22 mouse cellular contexts compared by ENCODE assay signal in genomic region chr2:125211831-125212510, GRCm38 (mm10). TPM values are rescaled to one million over a fixed set of nuclear protein-coding genes. Genes with fewer than 3 reads are reported as not detected.
A peak's percentile ranks its signal among the peaks of the same experiment; 100 is the strongest.
DNase-seq lines count a peak whose midpoint lies in the region; ATAC-seq and TF ChIP-seq lines count a peak whose summit lies in the region.
"Had no signal": no experiment of that assay in that cellular context is flagged by ENCODE, and none has a peak within 500 bp of the region (broad histone marks: within the 10 kb centered on the region; RNA-seq: fewer than 3 reads in every experiment).

No protein-coding gene starts in this region.

- intact Hi-C loops in heart, adult 2 months (cut with DNase I): loop anchor here (5.0 kb wide), 1 partner anchor 1900 kb away; no protein-coding TSS in a partner anchor

- peak; percentile 16 for DNase-seq in adrenal gland, postnatal 10 days
- no peak for DNase-seq in adrenal gland, postnatal 36 days
- peak; percentile 64 for DNase-seq in heart, adult 11 months
- DNase-seq in heart, adult 2 months: no peak
- no peak for DNase-seq in lung, postnatal 36 days
- DNase-seq in NIH3T3 (ENCODE audit: low read depth): peak; percentile 46
- DNase-seq: cerebellum, postnatal 36 days; gastrocnemius, adult 2 months; kidney, adult 2 months; kidney, postnatal 14 days; liver, postnatal 0 days had no signal

- TF ChIP-seq EP300 in heart, adult 2 months (IDR thresholded peaks at IDR 0.05; ENCODE audit: insufficient read depth, low read depth, low read length): no peak

- H3K36me3 ChIP-seq in heart, adult 2 months (ENCODE audit: control insufficient read depth, insufficient read depth, low read length): no peaks in the 10 kb centered on the region
- H3K36me3 ChIP-seq in lung, embryonic 16.5 days (ENCODE audit: control insufficient read depth, insufficient read depth, low read length): no peaks in the 10 kb centered on the region
- no peaks in the 10 kb centered on the region for H3K36me3 ChIP-seq in neural tube, embryonic 15.5 days
- H3K36me3 ChIP-seq: embryonic facial prominence, embryonic 13.5 days; G1E had no signal

- no peak overlapping the region for H3K4me2 ChIP-seq in lung, embryonic 16.5 days (ENCODE audit: low read depth, low read length)
- no peak overlapping the region for H3K4me2 ChIP-seq in neural tube, embryonic 15.5 days
- H3K4me2 ChIP-seq: embryonic facial prominence, embryonic 13.5 days had no signal

- H3K9me3 ChIP-seq in lung, embryonic 16.5 days (ENCODE audit: control insufficient read depth, low read length): no peaks in the 10 kb centered on the region
- no peaks in the 10 kb centered on the region for H3K9me3 ChIP-seq in neural tube, embryonic 15.5 days (replicated peaks)
- H3K9me3 ChIP-seq: embryonic facial prominence, embryonic 13.5 days; G1E had no signal

- H3K4me1 ChIP-seq in heart, adult 2 months (ENCODE audit: control insufficient read depth, insufficient read depth, low read length): no peaks in the 10 kb centered on the region
- H3K4me1 ChIP-seq in lung, embryonic 16.5 days (replicated peaks; ENCODE audit: control insufficient read depth, insufficient read depth, low read length): peaks cover 7% of the 10 kb centered on the region; the same call in 1 of the 2 replicates
- peaks cover 8% of the 10 kb centered on the region for H3K4me1 ChIP-seq in neural tube, embryonic 15.5 days

- H3K27ac ChIP-seq in heart, adult 2 months: no peak overlapping the region
- no peak overlapping the region for H3K27ac ChIP-seq in lung, embryonic 16.5 days (ENCODE audit: low read length)
- H3K27ac ChIP-seq in neural tube, embryonic 15.5 days (replicated peaks): no peak overlapping the region
- H3K27ac ChIP-seq: embryonic facial prominence, embryonic 13.5 days; gastrocnemius, adult 2 months had no signal

- H3K27me3 ChIP-seq in heart, adult 2 months (ENCODE audit: control insufficient read depth, insufficient read depth, low read length): no peaks in the 10 kb centered on the region
- no peaks in the 10 kb centered on the region for H3K27me3 ChIP-seq in lung, embryonic 16.5 days (ENCODE audit: control insufficient read depth, insufficient read depth, low read depth, low read length)
- no peaks in the 10 kb centered on the region for H3K27me3 ChIP-seq in neural tube, embryonic 15.5 days (replicated peaks)
- H3K27me3 ChIP-seq: embryonic facial prominence, embryonic 13.5 days had no signal

- no peak overlapping the region for H3K9ac ChIP-seq in heart, adult 2 months (ENCODE audit: low read depth, low read length)
- H3K9ac ChIP-seq in lung, embryonic 16.5 days (ENCODE audit: low read length): no peak overlapping the region
- H3K9ac ChIP-seq in neural tube, embryonic 15.5 days (replicated peaks): no peak overlapping the region
- H3K9ac ChIP-seq: embryonic facial prominence, embryonic 13.5 days; liver, postnatal 0 days had no signal

- peak; percentile 36; the same call in 1 of the 2 replicates for ATAC-seq in lung, embryonic 16.5 days (ENCODE audit: low read depth)
- ATAC-seq in neural tube, embryonic 15.5 days (ENCODE audit: low FRiP score): no peak
- ATAC-seq: liver, postnatal 0 days had no signal

- WGBS in heart, adult 2 months: 68% methylated on average over 10 of the region's 10 CpGs
- 40% methylated on average over 10 of the region's 10 CpGs for WGBS in lung, embryonic 16.5 days
- WGBS in neural tube, embryonic 15.5 days: 67% methylated on average over 10 of the region's 10 CpGs

- TF ChIP-seq POLR2A in heart, adult 2 months (IDR thresholded peaks at IDR 0.05; ENCODE audit: insufficient read depth, low read depth, low read length): no peak

- H3K79me2 ChIP-seq in heart, adult 2 months (replicated peaks; ENCODE audit: control insufficient read depth, insufficient read depth, low read length): no peaks in the 10 kb centered on the region

- no peak for TF ChIP-seq CTCF in heart, adult 2 months (IDR thresholded peaks at IDR 0.05)

- no peak overlapping the region for H3K4me3 ChIP-seq in heart, adult 2 months
- H3K4me3 ChIP-seq in lung, embryonic 16.5 days (ENCODE audit: low read length): no peak overlapping the region
- H3K4me3 ChIP-seq in neural tube, embryonic 15.5 days (replicated peaks): no peak overlapping the region
- H3K4me3 ChIP-seq: embryonic facial prominence, embryonic 13.5 days; gastrocnemius, adult 2 months had no signal

RNA-seq across cellular contexts. Expression of gene Dut, which starts 35.0 kb away (rescaled TPM):
- total RNA-seq in adrenal gland, postnatal 10 days (2021): 10 to 100 TPM; 40.3 to 53.8 TPM
- total RNA-seq in adrenal gland, postnatal 36 days (2021): 10 to 100 TPM; 18.8 to 31.6 TPM
- 10 to 100 TPM; 27.4 to 27.5 TPM for total RNA-seq in heart, adult 2 months (2021)
- polyA plus RNA-seq in heart, adult 2 months (2012; rRNA removed): 17.3 and 25.0 TPM in 2 replicates
- 148 and 152 TPM in 2 replicates for polyA plus RNA-seq in lung, embryonic 16.5 days (2015; fragmentation: Nextera tagmentation; extraction: Ambion mirVana)
- 62.0 and 96.5 TPM in 2 replicates for polyA plus RNA-seq in neural tube, embryonic 15.5 days (2015; fragmentation: Nextera tagmentation; extraction: Ambion mirVana)

RNA-seq across cellular contexts. Expression of gene Slc12a1, which starts 59.7 kb away (rescaled TPM):
- not detected for total RNA-seq in adrenal gland, postnatal 10 days (2021)
- not detected for total RNA-seq in adrenal gland, postnatal 36 days (2021)
- total RNA-seq in heart, adult 2 months (2021): not detected
- not detected in 2 replicates for polyA plus RNA-seq in heart, adult 2 months (2012; rRNA removed)
- 0.03 TPM in 1 of 2 replicates, not detected in the other for polyA plus RNA-seq in lung, embryonic 16.5 days (2015; fragmentation: Nextera tagmentation; extraction: Ambion mirVana)
- 0.06 TPM in 2 replicates for polyA plus RNA-seq in neural tube, embryonic 15.5 days (2015; fragmentation: Nextera tagmentation; extraction: Ambion mirVana)
- total RNA-seq: gastrocnemius, adult 2 months; hematopoietic stem cell, adult 5-6 weeks; left cerebral cortex, postnatal 36 days; liver, adult 2 months; monocyte, adult 5-6 weeks had no signal
- polyA plus RNA-seq: G1E; gonadal fat pad, adult 2 months; heart, embryonic 16.5 days; liver, adult 2 months; liver, postnatal 0 days; small intestine, adult 2 months had no signal

Comparison
In these comparisons a context has a peak if more than half of its experiments do, and no peak if none do; other contexts are left out.
1. DNase-seq: peak in adrenal gland, postnatal 10 days (single experiment), heart, adult 11 months (single experiment) and NIH3T3 (single experiment); none in adrenal gland, postnatal 36 days (0 of 2), heart, adult 2 months (0 of 2) and lung, postnatal 36 days (single experiment).